Mouse (Mus musculus): Measurements from ENCODE around the gene Prkn.

Prkn gene

DNA sequence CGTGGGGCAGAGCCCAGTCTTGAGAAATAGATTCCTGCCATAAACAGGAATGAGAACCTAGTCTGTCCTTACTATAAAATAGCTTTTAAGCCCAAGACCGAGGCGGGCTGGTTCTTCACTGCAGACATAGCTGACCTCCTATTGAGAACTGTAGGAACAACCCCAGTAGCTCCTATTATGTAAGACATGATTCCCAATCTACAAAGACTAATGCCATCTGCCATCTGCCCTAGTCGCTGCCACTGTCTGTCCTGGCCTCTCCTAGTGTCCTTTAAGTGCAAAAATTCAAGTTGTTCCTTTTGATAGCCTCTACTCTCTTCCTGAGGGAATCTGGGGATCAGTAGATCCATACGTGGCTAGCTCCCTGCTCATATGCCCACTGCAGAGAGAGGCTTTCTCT, 1074.3 kb downstream of the Prkn start:
- DNase-seq (ENCODE audit: low read depth): no peak

DNA sequence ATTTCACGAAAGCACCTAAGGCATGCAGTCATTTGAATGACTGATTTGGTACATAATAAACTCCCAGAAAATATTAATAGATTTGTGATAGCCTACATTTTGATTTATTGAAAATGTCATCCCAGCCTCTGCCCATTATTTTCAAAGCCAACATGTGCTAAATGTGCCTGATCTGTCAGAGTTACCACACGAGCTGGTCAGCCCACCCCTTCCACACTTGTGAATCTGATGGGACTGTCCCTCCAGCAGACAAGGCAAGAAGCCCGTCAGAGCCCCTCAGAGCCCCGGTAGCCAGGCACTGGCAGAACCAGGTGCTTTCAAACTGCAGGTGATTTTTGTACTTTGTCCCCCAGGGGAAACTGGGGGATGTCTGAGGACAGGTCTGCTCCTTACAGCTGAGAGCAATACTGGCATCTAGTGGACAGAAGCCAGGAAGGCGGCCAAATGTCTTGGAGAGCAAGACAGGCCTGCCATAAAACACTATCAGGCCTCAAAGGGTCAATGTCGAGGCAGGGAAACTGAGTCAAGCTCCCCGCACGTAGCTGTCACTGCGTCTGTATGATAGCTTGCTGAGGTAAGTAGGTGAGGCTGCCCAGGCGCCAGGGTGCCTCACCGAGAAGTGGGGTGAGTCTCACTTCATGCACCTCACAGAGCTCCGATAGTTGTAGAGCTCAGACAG, 1078.1 kb downstream of the Prkn start:
- peak; percentile 24 for DNase-seq (ENCODE audit: low read depth)

DNA sequence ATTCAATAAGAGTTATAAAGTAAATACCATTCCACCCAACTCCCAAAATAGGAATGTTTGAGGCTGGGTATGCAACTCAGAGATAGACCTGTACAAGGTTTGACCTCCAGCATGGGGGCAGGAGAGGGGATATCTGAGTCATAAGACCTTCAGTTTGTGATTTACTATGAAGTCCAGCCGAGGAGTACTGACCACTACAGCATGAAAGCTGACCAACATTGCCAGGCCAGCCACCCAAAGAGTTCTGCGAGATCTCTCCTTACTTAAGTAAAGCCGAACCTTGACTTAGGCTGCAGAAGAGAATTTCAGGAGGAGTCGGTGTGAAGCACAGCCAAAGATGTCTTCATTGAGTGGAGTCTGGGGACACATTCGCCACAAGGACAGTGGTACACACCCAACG, 1079.4 kb downstream of the Prkn start:
- no peak for DNase-seq (ENCODE audit: low read depth)

DNA sequence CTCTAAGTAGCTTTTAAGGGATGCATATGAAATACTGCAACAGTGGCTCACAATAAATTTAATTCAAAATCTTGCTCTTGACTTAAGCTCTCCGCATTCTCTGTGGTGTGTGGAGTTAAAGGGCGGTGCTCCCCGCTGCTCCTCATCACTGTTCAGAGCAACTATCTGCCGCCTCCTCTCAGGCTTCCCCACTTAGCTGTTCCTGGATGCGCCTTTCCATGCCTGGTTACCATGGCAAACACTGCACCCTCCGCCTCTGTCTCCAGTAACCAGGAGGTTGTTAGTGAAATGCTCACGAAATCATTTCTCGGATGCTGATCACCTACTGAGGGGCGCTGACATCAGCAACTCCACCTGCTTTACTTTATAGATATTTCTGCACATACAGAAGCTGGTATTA, 1080.8 kb downstream of the Prkn start:
- DNase-seq (ENCODE audit: low read depth): no peak

DNA sequence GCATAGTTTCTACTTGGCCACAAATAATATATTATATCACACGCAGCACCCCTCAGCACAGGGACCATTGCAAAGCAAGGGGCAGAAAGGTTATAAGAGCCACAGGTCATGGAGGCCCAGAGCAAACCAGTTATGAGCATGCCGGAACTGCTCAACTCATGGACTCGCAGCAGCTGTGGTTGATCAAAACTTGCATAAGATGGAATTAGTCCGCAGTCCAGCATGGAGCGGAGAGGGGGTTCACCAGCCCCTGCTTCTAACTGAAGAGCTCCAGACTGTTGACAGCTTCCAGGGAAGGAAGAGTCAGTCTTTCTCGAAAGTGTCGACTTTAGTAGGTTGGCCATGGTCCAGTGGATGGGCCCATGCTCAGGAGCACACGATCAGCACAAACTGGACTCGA, 1083.8 kb downstream of the Prkn start:
- no peak for DNase-seq (ENCODE audit: low read depth)

DNA sequence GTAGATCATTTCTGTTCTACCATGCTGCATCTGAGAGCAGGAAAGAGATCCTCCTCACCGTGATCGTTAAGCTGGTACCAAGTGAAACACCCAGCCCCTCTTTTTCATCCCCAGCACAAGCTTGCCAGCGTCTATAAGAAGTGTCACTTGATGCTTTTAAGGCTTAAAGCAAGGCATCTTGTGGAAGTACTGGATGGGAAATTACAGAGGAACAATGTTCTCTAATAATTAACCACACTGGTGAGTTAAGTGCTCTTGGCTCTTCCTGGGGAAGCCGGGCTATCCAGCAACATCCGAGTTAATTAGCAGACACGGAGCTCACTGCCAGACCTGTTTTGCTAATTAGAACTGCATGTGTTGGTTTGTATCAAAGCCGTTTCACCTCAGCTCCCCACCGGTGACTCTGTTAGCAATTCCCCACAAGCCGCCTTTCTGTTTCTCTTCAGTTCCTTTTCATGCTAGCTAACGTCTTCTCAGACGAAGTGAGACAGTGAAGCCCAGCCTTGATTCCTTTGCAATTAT, 1086.7 kb downstream of the Prkn start:
- no peak for DNase-seq (ENCODE audit: low read depth)

DNA sequence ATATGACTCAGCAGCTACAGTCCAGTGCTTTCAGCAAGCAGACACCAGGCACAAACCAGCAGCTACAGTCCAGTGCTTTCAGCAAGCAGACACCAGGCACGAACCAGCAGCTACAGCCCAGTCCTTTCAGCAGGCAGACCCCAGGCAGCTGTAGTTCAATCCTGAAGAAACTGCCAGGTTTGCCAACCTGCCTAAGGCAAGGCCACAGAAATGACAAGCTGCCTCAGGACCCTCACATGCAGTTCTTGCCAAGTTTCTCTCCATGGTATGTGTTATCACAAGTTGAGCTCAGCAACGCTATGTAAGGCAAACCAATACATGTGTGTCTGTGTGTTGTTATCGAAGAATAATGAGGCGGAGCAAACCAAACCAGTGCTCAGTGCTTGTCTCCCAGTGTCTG, 1091.5 kb downstream of the Prkn start:
- DNase-seq (ENCODE audit: low read depth): no peak

DNA sequence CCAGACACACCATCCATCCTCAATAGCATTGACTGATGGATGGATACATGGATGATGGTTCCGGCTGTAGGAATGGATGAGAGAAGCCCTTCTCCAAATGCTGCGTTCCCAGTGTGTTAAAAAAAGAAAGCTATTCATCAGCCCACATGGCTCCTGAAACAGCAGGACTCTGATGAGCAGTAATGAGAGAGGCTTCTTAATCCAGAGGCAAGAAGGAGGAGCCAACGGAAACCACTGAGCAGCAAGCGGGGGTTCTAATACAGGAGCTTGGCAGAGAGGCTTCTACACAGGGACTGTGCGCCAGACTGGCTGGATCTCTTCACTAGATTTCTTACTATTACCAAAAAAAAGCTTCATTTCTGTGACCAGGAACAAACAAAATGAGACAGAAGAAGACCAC, 1093.6 kb downstream of the Prkn start:
- DNase-seq (ENCODE audit: low read depth): no peak

DNA sequence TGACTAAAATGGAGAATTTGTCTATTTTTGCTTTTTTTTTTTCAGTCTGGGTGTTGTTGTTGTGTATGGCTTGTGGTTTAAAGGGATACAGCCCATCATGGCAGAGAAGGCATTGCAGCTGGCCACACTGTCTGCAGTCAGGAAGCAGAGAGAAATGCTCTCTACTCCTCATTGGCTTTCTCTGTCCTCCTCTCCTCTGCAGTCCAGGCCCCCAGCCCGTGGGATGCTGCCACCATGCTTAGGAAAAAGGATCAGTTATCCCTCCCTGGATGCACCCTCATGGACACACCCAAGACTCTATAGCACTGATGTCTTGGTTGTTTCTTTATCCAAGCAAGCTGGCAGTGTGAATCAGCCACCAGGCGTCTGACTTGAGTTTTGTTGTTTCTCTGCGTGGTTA, 1107.3 kb downstream of the Prkn start:
- no peak for DNase-seq (ENCODE audit: low read depth)

DNA sequence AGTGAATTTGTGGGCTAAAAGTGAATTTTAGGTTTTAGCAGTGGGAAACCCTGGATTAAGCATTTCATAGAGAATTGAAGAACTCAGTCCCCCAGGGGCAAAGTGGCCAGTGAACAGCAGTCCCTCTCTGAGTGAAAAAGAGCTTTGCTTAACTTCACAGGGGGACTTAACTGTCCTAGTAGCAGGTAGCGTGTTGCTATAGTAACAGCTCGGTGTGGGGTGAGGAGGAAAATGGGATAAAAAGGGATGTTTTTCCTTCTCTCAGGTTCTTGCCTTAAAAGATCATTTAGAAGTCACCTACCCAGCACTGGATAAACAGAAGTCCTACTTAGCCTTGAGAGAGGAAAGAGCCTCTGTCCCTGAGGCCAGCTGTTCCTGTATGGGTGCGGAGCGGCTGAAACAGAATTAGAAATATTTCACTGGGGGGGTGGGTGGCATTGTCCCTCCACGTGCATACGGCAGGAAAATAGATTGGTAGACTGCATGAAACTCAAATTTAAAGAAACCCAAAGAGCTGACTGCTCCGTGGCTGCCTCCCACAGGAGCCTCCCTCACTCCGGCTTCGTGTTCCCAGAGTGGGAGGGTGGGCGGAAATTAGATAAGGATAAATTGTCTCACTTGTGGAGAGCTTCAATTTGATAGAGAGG, 1109.5 kb downstream of the Prkn start:
- no peak for DNase-seq (ENCODE audit: low read depth)

DNA sequence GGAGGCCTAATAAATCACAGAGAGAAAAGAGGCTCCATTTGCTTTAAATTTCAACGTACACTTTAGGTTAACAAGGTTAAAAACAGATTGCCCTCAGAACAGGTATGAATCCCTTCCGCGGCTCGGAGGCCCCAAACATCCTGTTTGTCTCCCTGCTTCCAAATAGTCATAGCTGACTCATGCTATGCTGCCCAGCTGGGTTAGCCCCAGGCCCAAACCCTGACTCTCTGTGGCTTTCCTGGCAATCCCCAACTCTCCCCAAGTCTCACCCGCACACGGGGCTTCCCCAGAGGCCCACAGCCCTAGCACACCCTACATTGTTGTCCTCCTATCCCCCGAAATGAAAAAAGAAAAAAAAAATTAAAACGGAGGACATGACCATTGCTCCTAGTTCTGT, 1110.0 kb downstream of the Prkn start:
- no peak for DNase-seq (ENCODE audit: low read depth)

DNA sequence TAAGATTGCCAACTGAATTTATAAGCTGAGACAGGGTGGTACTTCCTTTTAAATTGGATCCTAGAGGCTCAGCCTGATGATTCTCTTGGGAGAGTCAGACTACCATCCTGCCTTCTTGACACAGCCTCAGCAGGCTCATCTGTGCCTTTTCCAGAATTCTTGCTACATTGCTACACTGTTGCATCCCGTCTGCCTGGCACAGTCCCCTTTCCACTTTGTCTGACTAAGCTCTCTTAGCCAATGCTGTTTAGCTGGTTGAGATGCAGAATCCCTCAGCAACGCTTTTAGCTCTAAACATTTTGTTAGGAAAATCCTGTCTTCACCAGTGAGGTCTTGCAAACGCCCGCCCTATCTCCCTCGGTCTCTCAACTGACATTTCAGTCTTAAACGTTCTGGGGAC, 1115.1 kb downstream of the Prkn start:
- no peak for DNase-seq (ENCODE audit: low read depth)

DNA sequence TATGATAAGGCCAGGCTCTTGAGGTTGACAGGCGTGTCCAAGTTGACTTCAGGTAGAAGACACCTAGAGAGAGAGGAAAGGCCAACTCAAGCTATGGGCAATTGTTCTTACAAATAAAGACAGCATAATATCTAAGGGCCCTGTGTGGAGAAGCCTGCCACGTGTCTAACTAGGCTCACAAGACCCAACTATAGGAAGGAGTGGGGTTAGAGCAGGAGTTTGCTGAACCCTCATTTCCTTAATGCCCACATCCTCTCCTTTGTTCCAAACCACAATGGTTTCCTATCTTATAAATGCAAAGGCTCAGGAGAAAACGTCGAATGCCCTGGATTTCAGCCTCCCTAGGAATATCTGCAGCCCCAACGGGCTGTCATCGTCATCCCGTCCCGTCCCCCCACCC, 1120.3 kb downstream of the Prkn start:
- DNase-seq (ENCODE audit: low read depth): no peak

DNA sequence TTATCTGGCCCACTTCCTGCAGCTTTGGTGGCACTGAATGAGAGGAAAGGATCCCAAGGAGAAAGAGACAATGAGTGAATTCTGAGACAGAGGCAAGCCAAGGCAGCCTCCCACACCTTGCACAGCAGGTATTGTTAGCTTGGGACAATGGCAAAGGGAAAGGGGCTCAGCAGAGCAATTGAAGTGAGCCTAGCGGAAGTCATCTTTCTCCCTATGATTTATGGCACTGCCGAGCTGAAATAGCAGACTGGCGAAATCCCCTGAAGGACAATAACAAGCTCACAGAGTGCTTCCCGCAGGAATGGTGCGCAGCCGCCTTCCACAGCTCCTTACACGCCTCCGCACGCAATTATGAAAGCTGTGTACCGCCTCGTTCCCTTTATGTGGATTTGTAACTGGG, 1122.6 kb downstream of the Prkn start:
- DNase-seq (ENCODE audit: low read depth): no peak

DNA sequence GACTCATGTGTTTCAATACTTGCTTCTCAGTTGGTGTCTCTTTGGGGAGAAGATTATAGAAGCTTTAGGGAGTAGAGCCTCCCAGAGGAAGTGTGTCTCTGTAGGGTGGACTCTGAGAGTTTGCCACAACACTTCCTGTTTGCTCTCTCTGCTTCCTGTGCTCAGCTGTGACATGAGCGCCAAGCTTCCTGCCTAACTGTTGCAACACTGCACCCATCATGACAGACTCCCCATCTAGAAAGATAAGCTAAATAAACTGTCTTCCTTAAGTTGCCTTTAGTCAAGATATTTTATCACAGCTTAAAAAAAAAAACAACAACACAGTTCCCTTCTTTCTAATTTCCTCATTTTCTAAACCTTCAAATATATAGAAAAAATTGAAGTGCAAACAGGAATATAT, 1130.0 kb downstream of the Prkn start:
- DNase-seq (ENCODE audit: low read depth): no peak

DNA sequence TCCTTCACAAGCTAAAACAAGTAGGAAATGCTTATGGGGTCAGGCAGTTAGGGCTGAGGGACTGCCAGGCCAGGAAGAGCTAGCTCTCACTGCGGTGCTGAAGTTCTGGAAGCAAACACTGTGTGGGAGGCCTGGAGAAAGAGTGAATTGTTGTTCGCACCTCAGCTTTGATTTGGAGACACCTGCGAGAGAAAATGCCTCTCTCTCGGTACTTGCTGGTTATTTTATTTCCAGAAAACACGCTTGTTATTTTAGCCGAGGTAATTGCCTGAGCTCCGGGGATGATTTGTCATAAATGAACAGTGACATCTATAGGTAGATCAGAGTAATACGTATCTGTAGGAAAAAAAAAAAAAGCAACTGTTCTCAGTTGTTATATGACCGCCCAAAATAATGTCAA, 1132.4 kb downstream of the Prkn start:
- peak; percentile 47 for DNase-seq (ENCODE audit: low read depth)

DNA sequence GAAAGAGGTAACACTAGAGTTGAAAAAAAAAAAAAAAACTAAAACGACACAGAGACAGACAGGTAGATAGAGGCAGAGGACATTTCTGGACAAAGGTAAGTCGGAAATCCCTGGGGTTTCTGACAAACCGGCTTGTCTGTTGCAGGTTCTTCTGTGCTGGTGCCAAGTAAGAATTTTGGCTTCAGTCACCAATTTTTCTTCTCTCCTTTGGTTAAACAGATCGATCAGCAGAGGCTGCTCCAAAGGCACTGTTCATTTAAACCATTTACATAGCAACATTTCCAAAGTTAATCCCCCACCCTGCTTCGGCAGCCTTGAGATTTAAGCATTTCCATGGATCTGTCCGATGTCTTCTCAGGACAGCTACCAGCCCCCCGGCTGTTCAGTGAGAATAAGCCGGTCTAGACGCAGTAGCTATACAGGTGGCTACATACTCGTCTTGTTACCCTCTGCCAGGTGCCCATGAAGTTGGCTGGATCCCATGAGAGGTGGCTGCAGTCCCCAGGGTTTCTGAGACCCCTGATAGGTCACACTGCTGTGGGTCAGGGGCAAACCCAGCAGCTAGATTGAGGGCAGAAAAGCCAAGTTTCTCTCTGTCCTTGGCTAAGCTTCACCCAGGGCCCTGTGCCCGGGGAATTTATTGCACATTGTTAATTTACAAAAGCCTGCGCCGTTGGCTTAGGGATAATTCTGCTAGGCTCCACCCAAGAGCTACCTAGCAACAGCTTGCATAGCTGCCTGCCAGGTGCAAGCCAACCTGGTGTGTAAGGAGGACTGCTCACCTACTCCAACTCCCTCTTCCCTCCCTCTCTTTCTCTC, 1133.0 kb downstream of the Prkn start:
- no peak for DNase-seq (ENCODE audit: low read depth)

DNA sequence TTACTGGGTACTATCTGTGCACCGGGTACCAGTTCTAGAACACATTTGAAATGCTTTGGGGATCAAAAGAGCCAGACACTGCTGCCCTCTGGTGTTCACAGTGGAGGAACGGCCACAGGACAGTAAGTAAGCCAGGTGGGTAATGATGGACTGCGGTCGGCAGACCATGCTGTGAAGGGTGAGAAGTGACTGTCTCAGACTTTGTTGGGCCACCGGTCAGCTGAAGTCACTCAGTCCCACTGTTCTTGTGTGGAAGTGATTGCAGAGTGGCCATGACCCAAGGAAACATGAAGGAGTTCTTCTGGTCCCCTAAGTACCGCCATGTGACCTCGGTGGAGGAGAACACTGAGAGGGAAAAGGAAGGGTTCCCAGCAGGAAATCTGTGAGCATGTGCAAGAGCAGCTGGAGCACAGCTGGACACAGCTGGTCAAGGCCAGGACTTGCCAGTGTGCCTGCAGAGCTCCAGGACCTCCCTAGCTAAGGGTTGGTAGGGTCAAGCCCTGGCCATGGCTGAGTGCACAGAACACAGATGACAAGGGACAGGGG, 1135.0 kb downstream of the Prkn start:
- DNase-seq (ENCODE audit: low read depth): peak; percentile 55

DNA sequence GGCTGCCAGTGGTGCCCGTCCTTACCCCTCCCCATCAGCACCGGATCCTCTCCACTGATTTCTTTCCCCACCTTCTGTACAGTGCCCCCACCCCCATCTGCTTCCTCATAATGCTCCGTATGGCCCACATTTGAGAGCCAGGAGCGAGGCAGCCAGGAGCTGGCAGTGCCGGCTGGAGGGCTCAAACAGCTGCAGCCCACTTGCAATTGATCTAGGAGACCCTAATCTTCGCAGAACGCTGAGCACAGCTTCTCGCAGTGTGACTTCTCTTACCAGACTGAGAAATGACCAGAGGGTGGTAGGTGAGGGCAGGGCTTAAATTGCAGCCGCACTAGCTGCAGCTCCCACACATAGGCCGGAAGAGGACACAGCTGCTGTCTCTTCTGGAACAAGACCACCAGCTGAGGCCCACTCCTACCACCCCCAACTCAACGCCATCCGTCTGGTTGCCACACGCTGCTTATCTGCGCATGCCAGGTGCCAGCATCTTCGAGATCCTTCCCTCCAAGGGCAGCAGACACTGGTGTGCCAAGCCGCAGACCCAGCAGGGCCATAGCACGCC, 1138.2 kb downstream of the Prkn start:
- DNase-seq (ENCODE audit: low read depth): no peak

DNA sequence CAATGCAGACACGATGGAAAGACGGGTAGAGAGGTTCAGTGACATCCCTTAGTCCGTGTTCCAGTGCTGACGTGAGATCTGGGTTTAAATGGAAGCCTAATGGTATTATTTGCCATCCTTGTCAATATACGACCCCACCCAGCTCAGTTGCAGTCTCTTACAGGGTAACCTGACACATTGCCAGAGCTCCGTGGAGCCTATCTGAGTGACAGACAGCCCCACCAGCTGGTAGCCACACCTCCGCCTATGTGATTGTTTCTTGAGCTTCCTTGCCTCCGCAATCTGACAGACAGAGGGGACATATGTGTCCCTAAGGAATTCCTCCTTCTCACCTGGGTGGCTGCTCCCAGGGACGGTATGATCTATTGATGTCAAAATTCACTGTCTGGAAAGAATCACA, 1141.5 kb downstream of the Prkn start:
- DNase-seq (ENCODE audit: low read depth): no peak

DNA sequence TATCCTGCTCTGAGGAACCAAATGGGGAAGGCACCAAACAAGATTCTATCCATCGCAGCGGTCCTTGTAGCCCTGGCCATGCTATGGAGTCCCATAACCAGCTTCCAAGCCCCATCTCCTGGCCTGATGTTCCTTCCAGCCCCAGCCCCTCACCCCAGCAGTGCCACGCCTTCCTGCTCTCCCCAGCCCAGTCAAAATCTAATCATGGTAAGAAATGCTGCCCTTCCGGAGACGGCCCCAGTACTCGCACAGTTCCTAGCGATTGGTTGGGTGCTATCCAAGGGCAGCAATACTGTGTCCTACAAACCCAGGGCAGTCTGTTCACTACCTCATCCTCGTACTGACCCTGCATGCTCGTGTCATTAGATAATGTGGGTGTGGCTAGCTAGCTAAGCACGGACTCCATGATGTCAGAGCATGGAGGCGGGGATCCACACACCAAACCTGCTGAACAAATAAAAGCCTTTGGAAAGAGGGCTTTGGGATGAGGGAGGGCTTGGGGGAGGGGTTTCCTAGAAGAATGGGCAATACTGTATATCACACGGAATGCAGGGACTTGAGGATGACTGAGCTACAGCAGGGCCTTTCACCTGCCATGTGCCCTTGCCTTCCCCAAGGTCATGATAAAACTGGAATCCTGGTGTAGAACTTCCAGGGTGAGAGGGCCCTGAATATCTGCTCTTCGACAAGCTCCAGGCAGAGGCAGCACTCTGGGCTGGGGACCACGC, 1148.1 kb downstream of the Prkn start:
- DNase-seq (ENCODE audit: low read depth): no peak

DNA sequence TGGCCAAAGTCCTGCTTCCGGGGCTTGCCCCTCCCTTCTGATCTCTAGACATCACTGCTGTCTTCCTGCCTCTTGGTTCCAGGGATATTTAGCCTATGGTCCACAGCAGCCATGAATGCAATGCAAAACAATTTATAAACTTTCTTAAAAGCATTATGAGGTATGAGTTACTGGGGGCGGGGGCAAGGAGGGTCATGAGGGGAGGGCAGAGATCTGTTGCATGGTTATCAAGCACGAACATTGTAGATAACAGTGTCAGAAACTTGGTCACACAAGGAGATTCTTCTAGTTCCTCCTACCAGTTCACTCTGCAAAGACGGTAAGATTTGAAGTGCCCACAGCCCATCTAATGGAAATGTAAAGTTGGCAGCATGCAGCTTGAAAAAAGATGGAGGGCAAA, 1149.1 kb downstream of the Prkn start:
- no peak for DNase-seq (ENCODE audit: low read depth)

Measured in NIH3T3 (cell line).